Comparison of ENCODE assay signal across 8 mouse cellular contexts in the genomic region with DNA sequence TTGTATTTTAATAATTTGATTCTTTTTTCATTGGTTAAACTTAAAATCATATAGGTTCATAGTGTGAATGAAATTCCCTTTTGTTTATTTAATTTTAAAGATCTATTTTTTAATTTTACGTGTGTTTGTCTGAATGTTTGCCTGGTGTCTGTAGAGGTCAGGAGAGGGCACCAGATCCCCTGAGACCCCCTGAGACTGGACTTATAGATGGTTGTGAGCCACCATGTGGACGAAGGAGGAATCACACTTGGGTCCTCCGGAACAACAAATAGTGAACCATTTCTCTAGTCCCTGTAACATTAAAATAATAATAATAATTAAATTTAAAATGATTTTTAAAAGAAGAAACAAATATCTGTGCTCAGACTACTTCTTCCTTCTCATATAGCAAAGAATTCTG. TPM values are rescaled to one million over a fixed set of nuclear protein-coding genes. Genes with fewer than 3 reads are reported as not detected.
DNase-seq lines count a peak whose midpoint lies in the region; ATAC-seq and TF ChIP-seq lines count a peak whose summit lies in the region.

No protein-coding gene starts in this region.

- DNase-seq in forebrain, embryonic 11.5 days (ENCODE audit: low spot score): peak; percentile 76
- peak; percentile 17 for DNase-seq in ovary, postnatal 36 days (ENCODE audit: low spot score)
- DNase-seq in ovary, adult 18-20 months (ENCODE audit: low spot score): no peak
- peak; percentile 85 for DNase-seq in embryo, embryonic 10 days (ENCODE audit: low spot score)
- peak; percentile 88 for DNase-seq in hindbrain, postnatal 0 days (ENCODE audit: low spot score)
- DNase-seq in thymus, postnatal 25 days: peak; percentile 54

- H3K27ac ChIP-seq in forebrain, embryonic 11.5 days (ENCODE audit: low read depth, low read length): no peak overlapping the region
- H3K27ac ChIP-seq in forebrain, embryonic 16.5 days (ENCODE audit: low read length): no peak overlapping the region
- no peak overlapping the region for H3K27ac ChIP-seq in hindbrain, postnatal 0 days

- peak; percentile 87 for TF ChIP-seq CTCF in hindbrain, postnatal 0 days (IDR thresholded peaks at IDR 0.05; ENCODE audit: low read depth)

- peak; percentile 65 for ATAC-seq in forebrain, embryonic 11.5 days (replicated peaks; ENCODE audit: low FRiP score)
- ATAC-seq in forebrain, embryonic 16.5 days: no peak
- 0 out of 2 replicates have a peak, but pooled peaks have one; percentile 49 for ATAC-seq in hindbrain, postnatal 0 days
- peak; percentile 81 for ATAC-seq in megakaryocyte-erythroid progenitor cell, adult 5-6 weeks (replicated peaks; ENCODE audit: low FRiP score, low TSS enrichment, poor library complexity, severe bottlenecking)

- no peaks in the 10 kb centered on the region for H3K36me3 ChIP-seq in forebrain, embryonic 11.5 days (ENCODE audit: control insufficient read depth, insufficient read depth, low read length)
- no peaks in the 10 kb centered on the region for H3K36me3 ChIP-seq in forebrain, embryonic 16.5 days (ENCODE audit: control insufficient read depth, insufficient read depth)
- H3K36me3 ChIP-seq in hindbrain, postnatal 0 days (ENCODE audit: insufficient read depth, low read length): no peaks in the 10 kb centered on the region

- no peak overlapping the region for H3K4me2 ChIP-seq in forebrain, embryonic 11.5 days (ENCODE audit: low read depth, low read length, severe bottlenecking)
- H3K4me2 ChIP-seq in forebrain, embryonic 16.5 days (ENCODE audit: low read length): no peak overlapping the region
- H3K4me2 ChIP-seq in hindbrain, postnatal 0 days (ENCODE audit: low read depth, low read length): no peak overlapping the region

- no peaks in the 10 kb centered on the region for H3K27me3 ChIP-seq in forebrain, embryonic 11.5 days (ENCODE audit: control insufficient read depth, insufficient read depth, low read length)
- H3K27me3 ChIP-seq in forebrain, embryonic 16.5 days (replicated peaks; ENCODE audit: control insufficient read depth, insufficient read depth, low read length): no peaks in the 10 kb centered on the region
- H3K27me3 ChIP-seq in hindbrain, postnatal 0 days (ENCODE audit: insufficient read depth, low read length): no peaks in the 10 kb centered on the region

- H3K9ac ChIP-seq in forebrain, embryonic 11.5 days (ENCODE audit: low read length): no peak overlapping the region
- no peak overlapping the region for H3K9ac ChIP-seq in forebrain, embryonic 16.5 days (replicated peaks; ENCODE audit: low read depth, low read length)
- H3K9ac ChIP-seq in hindbrain, postnatal 0 days (replicated peaks; ENCODE audit: low read length): no peak overlapping the region

- no peak overlapping the region for H3K4me3 ChIP-seq in forebrain, embryonic 11.5 days (ENCODE audit: low read depth, low read length)
- no peak overlapping the region for H3K4me3 ChIP-seq in forebrain, embryonic 16.5 days (replicated peaks; ENCODE audit: low read length)
- no peak overlapping the region for H3K4me3 ChIP-seq in hindbrain, postnatal 0 days (ENCODE audit: low read length)

- 28% methylated on average over 3 of the region's 3 CpGs for WGBS in forebrain, embryonic 11.5 days
- 22% methylated on average over 3 of the region's 3 CpGs for WGBS in forebrain, embryonic 16.5 days
- WGBS in hindbrain, postnatal 0 days: 28% methylated on average over 3 of the region's 3 CpGs

- no peaks in the 10 kb centered on the region for H3K4me1 ChIP-seq in forebrain, embryonic 11.5 days (replicated peaks; ENCODE audit: control insufficient read depth, insufficient read depth, low read length)
- H3K4me1 ChIP-seq in forebrain, embryonic 16.5 days (replicated peaks; ENCODE audit: control insufficient read depth, insufficient read depth, low read length): no peaks in the 10 kb centered on the region
- H3K4me1 ChIP-seq in hindbrain, postnatal 0 days (ENCODE audit: insufficient read depth, low read length): no peaks in the 10 kb centered on the region

- no peaks in the 10 kb centered on the region for H3K9me3 ChIP-seq in forebrain, embryonic 11.5 days (ENCODE audit: control insufficient read depth, low read length)
- no peaks in the 10 kb centered on the region for H3K9me3 ChIP-seq in forebrain, embryonic 16.5 days (ENCODE audit: control insufficient read depth, low read length)
- no peaks in the 10 kb centered on the region for H3K9me3 ChIP-seq in hindbrain, postnatal 0 days (ENCODE audit: low read length)

RNA-seq across cellular contexts. Expression of gene Rfxap, which starts 7.7 kb away (rescaled TPM):
- polyA plus RNA-seq in forebrain, embryonic 11.5 days (2014; fragmentation: Nextera tagmentation; extraction: Ambion mirVana): 57.6 and 65.6 TPM in 2 replicates
- polyA plus RNA-seq in forebrain, embryonic 16.5 days (2015; fragmentation: Nextera tagmentation; extraction: Ambion mirVana): 34.9 and 37.6 TPM in 2 replicates
- total RNA-seq in hindbrain, postnatal 0 days (2014; rRNA removed): 29.7 and 33.9 TPM in 2 replicates
- polyA plus RNA-seq in hindbrain, postnatal 0 days (2015; fragmentation: Nextera tagmentation; extraction: Ambion mirVana): 46.2 and 49.7 TPM in 2 replicates
- total RNA-seq in megakaryocyte-erythroid progenitor cell, adult 5-6 weeks (2014; fragmentation: Nextera tagmentation): 25.2 and 26.5 TPM in 2 replicates
- total RNA-seq in megakaryocyte-erythroid progenitor cell, adult 5-6 weeks (2017): 76.2 and 107 TPM in 2 replicates

RNA-seq across cellular contexts. Expression of gene Smad9, which starts 59.9 kb away (rescaled TPM):
- polyA plus RNA-seq in forebrain, embryonic 11.5 days (2014; fragmentation: Nextera tagmentation; extraction: Ambion mirVana): 0.32 and 0.33 TPM in 2 replicates
- 0.13 and 0.19 TPM in 2 replicates for polyA plus RNA-seq in forebrain, embryonic 16.5 days (2015; fragmentation: Nextera tagmentation; extraction: Ambion mirVana)
- 4.9 and 6.7 TPM in 2 replicates for total RNA-seq in hindbrain, postnatal 0 days (2014; rRNA removed)
- polyA plus RNA-seq in hindbrain, postnatal 0 days (2015; fragmentation: Nextera tagmentation; extraction: Ambion mirVana): 0.96 and 1.1 TPM in 2 replicates
- not detected in 2 replicates for total RNA-seq in megakaryocyte-erythroid progenitor cell, adult 5-6 weeks (2014; fragmentation: Nextera tagmentation)
- total RNA-seq in megakaryocyte-erythroid progenitor cell, adult 5-6 weeks (2017): not detected in 2 replicates
